Mouse (Mus musculus) midbrain, postnatal 0 days (tissue): Measurements from ENCODE around the gene Aox1. TPM values are rescaled to one million over a fixed set of nuclear protein-coding genes. Genes with fewer than 3 reads are reported as not detected.
A peak's percentile ranks its signal among the peaks of the same experiment; 100 is the strongest.

ENCODE experiments used
- ATAC-seq: fragments of 200-750 bp; cut with Nextera tagmentation; 2 replicates; pipeline ENCODE4 v1.8.0; 2017; ENCODE audit warnings: moderate number of reproducible peaks, mild to moderate bottlenecking, moderate TSS enrichment, moderate library complexity; ENCODE audit not compliant: low FRiP score
- DNase-seq: peaks from one replicate; pipeline ENCODE4 v3.0.0-alpha.2; 2015; ENCODE audit warnings: low spot score
- H3K27ac ChIP-seq: fragments of 300-500 bp; sonication (generic); 2 replicates; pipeline ENCODE4 v1.5.1; 2014; ENCODE audit warnings: low read depth, mild to moderate bottlenecking, low read length, mixed read lengths
- H3K27me3 ChIP-seq: fragments of 300-500 bp; sonication (generic); 2 replicates; pipeline ENCODE4 v1.6.1; 2014; ENCODE audit warnings: low read length, control low read depth, mixed read lengths; ENCODE audit not compliant: insufficient read depth
- H3K36me3 ChIP-seq: fragments of 300-500 bp; sonication (generic); 2 replicates; pipeline ENCODE4 v1.6.1; 2014; ENCODE audit warnings: low read length, control low read depth, mixed read lengths; ENCODE audit not compliant: insufficient read depth
- H3K4me1 ChIP-seq: fragments of 300-500 bp; sonication (generic); 2 replicates; pipeline ENCODE4 v1.6.1; 2014; ENCODE audit warnings: mild to moderate bottlenecking, control low read depth, antibody characterized with exemption, low read length, mixed read lengths; ENCODE audit not compliant: insufficient read depth
- H3K4me2 ChIP-seq: fragments of 300-500 bp; sonication (generic); 2 replicates; pipeline ENCODE4 v1.6.1; 2014; ENCODE audit warnings: low read depth, mild to moderate bottlenecking, low read length, mixed read lengths; ENCODE audit not compliant: poor library complexity, severe bottlenecking
- H3K4me3 ChIP-seq: fragments of 300-500 bp; sonication (generic); 2 replicates; pipeline ENCODE4 v1.5.1; 2014; ENCODE audit warnings: low read depth, mild to moderate bottlenecking, low read length, moderate library complexity
- H3K9ac ChIP-seq: fragments of 300-500 bp; sonication (generic); replicated peaks from 2 replicates; pipeline ENCODE4 v1.6.1; 2014; ENCODE audit warnings: mild to moderate bottlenecking, low read length, moderate library complexity, mixed read lengths; ENCODE audit not compliant: poor library complexity, severe bottlenecking
- H3K9me3 ChIP-seq: fragments of 300-500 bp; sonication (generic); 2 replicates; pipeline ENCODE4 v1.6.1; 2016; ENCODE audit warnings: low read length, control low read depth
- CTCF ChIP-seq: IDR thresholded peaks from 2 replicates; pipeline ENCODE4 v1.5.1; 2016; ENCODE audit warnings: antibody characterized with exemption, mild to moderate bottlenecking
- WGBS: fragments of 180-500 bp; shearing (Covaris S2); extraction: QIAGEN DNeasy Blood & Tissue Kit; methylation state at CpG from one replicate; pipeline ENCODE4 v1.1.7; 2014; 5-methylcytosine and 5-hydroxymethylcytosine counted together
- polyA plus RNA-seq: library from polyadenylated mRNA; unstranded; fragments of >200 nt; fragmentation: Nextera tagmentation; extraction: Ambion mirVana; gene quantifications from 2 replicates; pipeline ENCODE4 v1.2.1, GENCODE M21; 2015
- total RNA-seq: library from RNA; depleted of rRNA; stranded (reverse); fragments of >200 nt; gene quantifications from 2 replicates; pipeline ENCODE4 v1.2.3, GENCODE M21; 2014

The Aox1 gene
- total and polyA plus RNA-seq, 2 experiments from 2014 or later: 0.30 to 0.60 TPM

- Histone ChIP-seq H3K4me2 (no peak overlapping the region), H3K9ac (no peak overlapping the region), H3K27me3 (no peaks in the 10 kb centered on the region), H3K27ac (no peak overlapping the region), H3K36me3 (no peaks in the 10 kb centered on the region), H3K9me3 (no peaks in the 10 kb centered on the region), H3K4me1 (no peaks in the 10 kb centered on the region), H3K4me3 (no peak overlapping the region)
- TF ChIP-seq CTCF: no peak
- DNase-seq (no peak), ATAC-seq (no peak)
- 89% methylated on average over 2 of the region's 2 CpGs for WGBS
Measured at GRCm38 (mm10) chr1:58107066-58107465, 77.3 kb downstream of the Aox1 start.

DNA sequence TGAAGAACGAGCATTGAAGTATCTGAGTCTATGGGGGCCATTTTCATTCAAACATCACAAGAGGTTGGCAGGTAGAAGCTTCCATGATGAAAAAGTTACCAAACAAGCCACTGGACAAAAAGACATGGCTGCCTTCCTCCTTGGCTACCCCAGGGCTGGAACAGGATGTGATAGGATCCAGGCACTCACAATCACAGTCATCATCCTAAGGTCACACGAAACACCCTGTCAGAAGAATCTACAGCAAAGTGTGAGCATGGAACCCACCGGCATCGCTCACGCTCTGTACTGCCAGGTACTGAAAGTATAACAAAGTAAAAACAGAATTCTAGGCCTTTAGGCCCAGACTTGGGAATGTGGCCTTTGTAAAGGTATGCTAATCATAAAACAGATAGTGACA is 80.5 kb downstream of the Aox1 start:
- no peaks in the 10 kb centered on the region for H3K36me3 ChIP-seq
- no peak overlapping the region for H3K4me2 ChIP-seq
- TF ChIP-seq CTCF: no peak
- H3K4me1 ChIP-seq: no peaks in the 10 kb centered on the region
- H3K4me3 ChIP-seq: no peak overlapping the region
- no peaks in the 10 kb centered on the region for H3K9me3 ChIP-seq
- no peak overlapping the region for H3K27ac ChIP-seq
- DNase-seq: no peak
- WGBS: 93% methylated on average over 5 of the region's 5 CpGs
- no peaks in the 10 kb centered on the region for H3K27me3 ChIP-seq
- no peak overlapping the region for H3K9ac ChIP-seq
- no peak for ATAC-seq

DNA sequence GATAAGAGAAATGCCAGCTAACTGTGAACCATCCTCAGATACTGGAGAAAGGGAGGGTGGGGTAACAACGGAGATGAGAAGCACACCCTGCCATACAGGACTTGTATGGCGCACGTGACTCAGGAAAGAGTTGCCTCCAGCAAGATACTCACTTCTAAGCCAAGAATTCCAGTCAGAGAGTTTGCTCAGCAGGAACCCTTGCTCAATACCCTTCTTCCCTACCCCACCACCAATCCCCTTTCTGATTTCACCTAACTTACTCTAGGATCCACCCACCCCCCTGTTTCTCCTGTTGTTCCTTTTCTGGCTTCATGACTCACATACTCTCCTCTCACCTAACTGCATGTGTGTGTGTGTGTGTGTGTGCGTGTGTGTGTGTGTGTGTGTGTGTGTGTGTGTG is 81.6 kb downstream of the Aox1 start:
- WGBS: 80% methylated on average over 4 of the region's 4 CpGs
- Histone ChIP-seq H3K27me3 (no peaks in the 10 kb centered on the region), H3K9me3 (no peaks in the 10 kb centered on the region), H3K4me1 (no peaks in the 10 kb centered on the region), H3K27ac (no peak overlapping the region), H3K9ac (no peak overlapping the region), H3K4me2 (no peak overlapping the region), H3K36me3 (no peaks in the 10 kb centered on the region), H3K4me3 (no peak overlapping the region)
- DNase-seq (no peak), ATAC-seq (no peak)
- no peak for TF ChIP-seq CTCF

GRCm38 (mm10) chr1:58112880-58113279 is 83.1 kb downstream of the Aox1 start, which contains the start of gene Aox3:
Gene Aox3 (plus strand): TSS chr1:58113130.
- H3K9ac ChIP-seq: no peak within 1 kb of the TSS
- H3K36me3 ChIP-seq: no peaks in the 10 kb centered on the region
- no peaks in the 10 kb centered on the region for H3K4me1 ChIP-seq
- ATAC-seq: peak; percentile 73; the same call in 1 of the 2 replicates
- WGBS: 12% methylated on average over 11 of the region's 11 CpGs
- no peak within 1 kb of the TSS for H3K4me3 ChIP-seq
- H3K9me3 ChIP-seq: no peaks in the 10 kb centered on the region
- DNase-seq: peak; percentile 86
- no peaks in the 10 kb centered on the region for H3K27me3 ChIP-seq
- no peak within 1 kb of the TSS for H3K27ac ChIP-seq
- peak; percentile 87 for TF ChIP-seq CTCF
- peak within 1 kb of the TSS; percentile 7; the same call in 1 of the 2 replicates for H3K4me2 ChIP-seq

GRCm38 (mm10) chr1:58113441-58113840 is 83.7 kb downstream of the Aox1 start:
- Histone ChIP-seq H3K9me3 (no peaks in the 10 kb centered on the region), H3K36me3 (no peaks in the 10 kb centered on the region), H3K27me3 (no peaks in the 10 kb centered on the region), H3K4me3 (no peak overlapping the region), H3K9ac (no peak overlapping the region), H3K27ac (no peak overlapping the region), H3K4me1 (no peaks in the 10 kb centered on the region), H3K4me2 (no peak overlapping the region)
- DNase-seq (no peak), ATAC-seq (no peak)
- no peak for TF ChIP-seq CTCF

- WGBS: 66% methylated on average over 6 of the region's 6 CpGs
Measured at GRCm38 (mm10) chr1:58114021-58114560, 84.4 kb downstream of the Aox1 start.

More at GRCm38 (mm10) chr1:58114021-58114560, 84.4 kb downstream of the Aox1 start:
- no peaks in the 10 kb centered on the region for H3K9me3 ChIP-seq
- no peak overlapping the region for H3K9ac ChIP-seq
- no peaks in the 10 kb centered on the region for H3K27me3 ChIP-seq
- DNase-seq: no peak
- no peak overlapping the region for H3K4me2 ChIP-seq
- no peaks in the 10 kb centered on the region for H3K4me1 ChIP-seq
- no peaks in the 10 kb centered on the region for H3K36me3 ChIP-seq
- H3K27ac ChIP-seq: no peak overlapping the region
- H3K4me3 ChIP-seq: no peak overlapping the region
- ATAC-seq: no peak
- TF ChIP-seq CTCF: no peak
